Mouse (Mus musculus): ENCODE measurements around the gene Gm281. TPM values are rescaled to one million over a fixed set of nuclear protein-coding genes. Genes with fewer than 3 reads are reported as not detected.

Gene Gm281
- total RNA-seq, 2 experiments from 2014 or later, result not detected

DNA sequence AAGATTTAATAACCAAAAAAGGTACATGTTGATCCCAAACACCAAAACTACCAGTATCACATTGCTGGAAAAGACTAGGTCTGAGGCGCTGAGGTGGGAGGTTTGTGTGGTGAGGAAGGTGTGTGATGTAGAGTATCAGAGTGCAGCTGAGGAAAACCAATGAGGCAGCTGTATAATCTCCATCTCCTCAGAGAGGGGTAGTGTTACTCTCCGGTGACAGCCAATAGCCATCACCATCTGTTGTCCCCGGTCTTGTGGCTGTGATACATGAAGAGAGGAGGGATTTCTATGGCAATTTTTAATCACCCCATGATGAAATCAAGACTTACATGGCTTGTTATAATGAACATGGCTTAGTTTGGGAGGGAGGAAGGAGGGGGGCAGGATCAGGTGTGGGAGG is 20.5 kb downstream of the Gm281 start:
- no peak for DNase-seq
- intact Hi-C loops (cut with DNase I), result no loop called here

GRCm38 (mm10) chr14:13861416-13861815 is 52.9 kb downstream of the Gm281 start:
- DNase-seq, result no peak
- intact Hi-C loops (cut with DNase I), result no loop called here

- DNase-seq, result no peak
- intact Hi-C loops (cut with DNase I), result loop anchor here (2.0 kb wide), 1 partner anchor 458 kb away; no protein-coding TSS in a partner anchor
Measured at GRCm38 (mm10) chr14:13812801-13813479, 101.3 kb downstream of the Gm281 start.

DNA sequence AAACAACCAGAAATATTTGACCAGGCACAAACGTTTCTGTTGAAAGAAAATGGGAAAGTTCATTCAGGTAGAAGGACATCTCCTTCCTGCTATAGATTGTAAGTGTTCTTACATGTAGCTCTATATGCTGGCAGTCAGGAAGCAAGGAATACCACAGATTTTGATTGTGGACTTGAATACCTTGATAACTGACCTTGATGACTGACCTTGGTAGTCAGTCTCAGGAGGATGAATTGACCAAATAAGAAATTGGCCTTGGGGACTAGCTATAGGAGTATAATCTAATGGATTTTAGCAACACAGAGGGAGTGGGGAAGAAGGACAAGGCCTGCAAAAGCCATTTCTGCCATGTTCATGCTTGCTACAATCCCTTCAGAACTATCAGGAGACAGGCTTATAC is 123.8 kb downstream of the Gm281 start:
- DNase-seq, result no peak
- intact Hi-C loops (cut with DNase I), result no loop called here

GRCm38 (mm10) chr14:13790001-13790400 is 124.3 kb downstream of the Gm281 start:
- intact Hi-C loops (cut with DNase I), result no loop called here

GRCm38 (mm10) chr14:13782970-13783369 is 131.3 kb downstream of the Gm281 start:
- DNase-seq, result no peak
- intact Hi-C loops (cut with DNase I), result loop anchor here (10.0 kb wide), 1 partner anchor 72 kb away; no protein-coding TSS in a partner anchor

More at GRCm38 (mm10) chr14:13790001-13790400, 124.3 kb downstream of the Gm281 start:
- DNase-seq, result no peak

DNA sequence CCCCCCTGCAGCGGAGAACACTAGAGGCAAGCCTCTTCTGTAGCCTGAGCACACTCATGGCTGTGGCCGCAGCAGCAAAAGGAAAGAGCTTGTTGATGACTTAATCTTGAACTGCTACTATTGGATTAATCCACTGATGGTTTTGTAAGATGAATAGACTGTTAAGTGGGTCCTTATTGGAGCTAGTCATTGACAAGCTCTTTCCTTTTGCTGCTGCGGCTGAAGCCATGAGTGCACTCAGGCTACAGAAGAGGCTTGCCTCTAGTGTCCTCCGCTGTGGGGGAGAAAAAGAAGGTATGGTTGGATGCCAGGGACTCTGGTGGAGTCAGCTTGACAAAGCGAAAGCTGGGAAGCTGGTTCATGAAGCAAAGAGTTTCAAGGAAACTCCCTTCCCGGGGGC is 135.9 kb downstream of the Gm281 start:
- intact Hi-C loops (cut with DNase I), result no loop called here
- no peak for DNase-seq

DNA sequence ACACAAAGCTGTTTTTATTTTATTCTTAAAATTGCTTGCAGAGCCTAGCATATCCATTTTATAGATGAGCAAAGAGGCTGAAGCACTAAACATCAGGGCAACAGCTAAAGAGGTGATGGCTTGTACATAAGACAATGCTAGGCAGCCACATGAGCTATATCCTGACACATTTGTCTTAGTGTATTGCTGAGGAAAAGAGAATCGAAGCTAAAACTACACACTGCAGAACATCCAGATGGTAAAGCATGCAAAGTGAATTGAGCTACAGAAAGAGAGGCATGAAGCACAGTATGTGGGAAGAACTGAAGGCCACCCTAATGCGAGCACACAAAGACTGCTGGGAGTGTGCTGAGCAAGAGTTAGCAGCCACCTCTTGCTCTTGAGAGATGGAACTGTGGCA is 143.1 kb downstream of the Gm281 start:
- intact Hi-C loops (cut with DNase I), result no loop called here
- DNase-seq, result no peak

DNA sequence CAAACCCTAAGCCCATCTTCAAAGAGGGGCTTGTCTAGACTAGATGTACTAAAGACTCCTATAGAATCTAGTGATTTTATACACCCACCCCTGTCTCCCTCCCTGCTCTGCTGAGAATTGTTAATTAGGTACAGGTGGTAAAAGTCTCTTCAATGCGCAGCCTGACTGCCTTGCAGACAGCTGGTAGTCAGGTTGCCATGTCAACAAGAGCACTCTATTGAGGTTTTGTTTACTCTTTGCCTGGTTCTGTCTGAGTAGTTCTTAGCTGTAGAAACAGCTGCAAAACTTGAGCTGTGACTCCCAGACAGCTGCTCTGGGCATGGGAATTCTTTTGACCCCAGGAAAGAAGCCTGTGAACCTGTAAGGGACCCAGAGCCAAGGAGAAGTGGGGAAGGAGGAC is 143.6 kb downstream of the Gm281 start:
- DNase-seq, result no peak
- intact Hi-C loops (cut with DNase I), result no loop called here

Small RNA genes lying within 50 kb of the gene (microRNA-seq; reads per million reads assigned to microRNA genes)
- not detected for gene Gm27506

Other genes starting within 250 kb of the Gm281 start
- gene Sntn, start 243.6 kb downstream of the Gm281 start, total RNA-seq (2021), result not detected
- gene Atxn7, start 47.0 kb upstream of the Gm281 start, total RNA-seq (2021), result 10 to 100 TPM; 18.4 to 22.7 TPM
- gene Thoc7, start 47.4 kb upstream of the Gm281 start, total RNA-seq (2021), result 100 to 1,000 TPM; 118 to 119 TPM
- gene Psmd6, start 206.5 kb upstream of the Gm281 start, total RNA-seq (2021), result 100 to 1,000 TPM; 142 to 144 TPM

Data from left cerebral cortex, postnatal 4 days (tissue).